Mouse (Mus musculus): Measurements from ENCODE around the gene Efhd1. TPM values are rescaled to one million over a fixed set of nuclear protein-coding genes. Genes with fewer than 3 reads are reported as not detected.

The Efhd1 gene
- polyA plus RNA-seq, 1 experiment, result 161 TPM

GRCm38 (mm10) chr1:87270204-87270603 is 6.0 kb downstream of the Efhd1 start:
- Histone ChIP-seq H3K27ac (ENCODE audit: insufficient read depth, low read depth, low read length) (peak overlapping the region; percentile 60; the same call in 1 of the 2 replicates), H3K27me3 (replicated peaks; ENCODE audit: control insufficient read depth, insufficient read depth, low read length) (no peaks in the 10 kb centered on the region), H3K4me3 (ENCODE audit: insufficient read depth, low read depth, low read length) (no peak overlapping the region), H3K36me3 (ENCODE audit: control insufficient read depth, insufficient read depth, low read length) (no peaks in the 10 kb centered on the region), H3K4me1 (ENCODE audit: control insufficient read depth, insufficient read depth, low read length) (peaks cover 16% of the 10 kb centered on the region; the same call in 1 of the 2 replicates)
- peak; percentile 25 for DNase-seq
- no peak for TF ChIP-seq CTCF (conservative IDR thresholded peaks at IDR 0.05; ENCODE audit: insufficient read depth, insufficient read length, low read depth, low read length)
- no peak for TF ChIP-seq POLR2A (IDR thresholded peaks at IDR 0.05; ENCODE audit: low read depth, low read length)
- 54% methylated on average over 3 of the region's 3 CpGs for WGBS

- 31% methylated on average over 20 of the region's 20 CpGs for WGBS
- TF ChIP-seq CTCF (conservative IDR thresholded peaks at IDR 0.05; ENCODE audit: insufficient read depth, insufficient read length, low read depth, low read length) (no peak), POLR2A (IDR thresholded peaks at IDR 0.05; ENCODE audit: low read depth, low read length) (no peak)
- Histone ChIP-seq H3K4me1 (ENCODE audit: control insufficient read depth, insufficient read depth, low read length) (peaks cover 11% of the 10 kb centered on the region; the same call in 1 of the 2 replicates), H3K27ac (ENCODE audit: insufficient read depth, low read depth, low read length) (peak overlapping the region; percentile 72), H3K4me3 (ENCODE audit: insufficient read depth, low read depth, low read length) (no peak overlapping the region), H3K36me3 (ENCODE audit: control insufficient read depth, insufficient read depth, low read length) (no peaks in the 10 kb centered on the region), H3K27me3 (replicated peaks; ENCODE audit: control insufficient read depth, insufficient read depth, low read length) (no peaks in the 10 kb centered on the region)
- DNase-seq, result peak; percentile 44
Measured at GRCm38 (mm10) chr1:87270641-87271467, 6.7 kb downstream of the Efhd1 start.

- 89% methylated on average over 1 of the region's 1 CpGs for WGBS
- Histone ChIP-seq H3K27ac (ENCODE audit: insufficient read depth, low read depth, low read length) (peak overlapping the region; percentile 44), H3K4me1 (ENCODE audit: control insufficient read depth, insufficient read depth, low read length) (peaks cover 11% of the 10 kb centered on the region; the same call in 1 of the 2 replicates), H3K36me3 (ENCODE audit: control insufficient read depth, insufficient read depth, low read length) (no peaks in the 10 kb centered on the region), H3K27me3 (replicated peaks; ENCODE audit: control insufficient read depth, insufficient read depth, low read length) (no peaks in the 10 kb centered on the region), H3K4me3 (ENCODE audit: insufficient read depth, low read depth, low read length) (no peak overlapping the region)
- no peak for DNase-seq
- TF ChIP-seq CTCF (conservative IDR thresholded peaks at IDR 0.05; ENCODE audit: insufficient read depth, insufficient read length, low read depth, low read length) (no peak), POLR2A (IDR thresholded peaks at IDR 0.05; ENCODE audit: low read depth, low read length) (no peak)
Measured at GRCm38 (mm10) chr1:87271596-87271995, 7.4 kb downstream of the Efhd1 start.

GRCm38 (mm10) chr1:87272462-87272861 is 8.3 kb downstream of the Efhd1 start:
- TF ChIP-seq CTCF (conservative IDR thresholded peaks at IDR 0.05; ENCODE audit: insufficient read depth, insufficient read length, low read depth, low read length), result no peak
- TF ChIP-seq POLR2A (IDR thresholded peaks at IDR 0.05; ENCODE audit: low read depth, low read length), result no peak
- no peaks in the 10 kb centered on the region for H3K27me3 ChIP-seq (replicated peaks; ENCODE audit: control insufficient read depth, insufficient read depth, low read length)
- H3K36me3 ChIP-seq (ENCODE audit: control insufficient read depth, insufficient read depth, low read length), result no peaks in the 10 kb centered on the region
- H3K4me1 ChIP-seq (ENCODE audit: control insufficient read depth, insufficient read depth, low read length), result peaks cover 11% of the 10 kb centered on the region; the same call in 1 of the 2 replicates
- no peak overlapping the region for H3K4me3 ChIP-seq (ENCODE audit: insufficient read depth, low read depth, low read length)
- peak overlapping the region; percentile 47 for H3K27ac ChIP-seq (ENCODE audit: insufficient read depth, low read depth, low read length)
- no peak for DNase-seq
- WGBS, result 77% methylated on average over 3 of the region's 3 CpGs

GRCm38 (mm10) chr1:87273514-87273942 is 9.4 kb downstream of the Efhd1 start:
- peak; percentile 56 for DNase-seq
- no peaks in the 10 kb centered on the region for H3K27me3 ChIP-seq (replicated peaks; ENCODE audit: control insufficient read depth, insufficient read depth, low read length)
- no peaks in the 10 kb centered on the region for H3K36me3 ChIP-seq (ENCODE audit: control insufficient read depth, insufficient read depth, low read length)
- peaks cover 11% of the 10 kb centered on the region; the same call in 1 of the 2 replicates for H3K4me1 ChIP-seq (ENCODE audit: control insufficient read depth, insufficient read depth, low read length)
- TF ChIP-seq POLR2A (IDR thresholded peaks at IDR 0.05; ENCODE audit: low read depth, low read length), result no peak
- TF ChIP-seq CTCF (conservative IDR thresholded peaks at IDR 0.05; ENCODE audit: insufficient read depth, insufficient read length, low read depth, low read length), result no peak
- 51% methylated on average over 3 of the region's 3 CpGs for WGBS
- H3K27ac ChIP-seq (ENCODE audit: insufficient read depth, low read depth, low read length), result peak overlapping the region; percentile 34
- no peak overlapping the region for H3K4me3 ChIP-seq (ENCODE audit: insufficient read depth, low read depth, low read length)

- no peak for DNase-seq
- Histone ChIP-seq H3K36me3 (ENCODE audit: control insufficient read depth, insufficient read depth, low read length) (no peaks in the 10 kb centered on the region), H3K27me3 (replicated peaks; ENCODE audit: control insufficient read depth, insufficient read depth, low read length) (no peaks in the 10 kb centered on the region), H3K27ac (ENCODE audit: insufficient read depth, low read depth, low read length) (peak overlapping the region; percentile 34), H3K4me1 (ENCODE audit: control insufficient read depth, insufficient read depth, low read length) (peaks cover 11% of the 10 kb centered on the region; the same call in 1 of the 2 replicates), H3K4me3 (ENCODE audit: insufficient read depth, low read depth, low read length) (no peak overlapping the region)
- no peak for TF ChIP-seq POLR2A (IDR thresholded peaks at IDR 0.05; ENCODE audit: low read depth, low read length)
- WGBS, result 50% methylated on average over 4 of the region's 4 CpGs
Measured at GRCm38 (mm10) chr1:87274134-87274533, 10.0 kb downstream of the Efhd1 start.

GRCm38 (mm10) chr1:87275151-87275550 is 11.0 kb downstream of the Efhd1 start:
- WGBS, result 44% methylated on average over 12 of the region's 12 CpGs

More at GRCm38 (mm10) chr1:87275151-87275550, 11.0 kb downstream of the Efhd1 start:
- DNase-seq, result peak; percentile 85
- H3K4me3 ChIP-seq (ENCODE audit: insufficient read depth, low read depth, low read length), result no peak overlapping the region
- peak overlapping the region; percentile 17; the same call in 1 of the 2 replicates for H3K27ac ChIP-seq (ENCODE audit: insufficient read depth, low read depth, low read length)
- peaks cover 11% of the 10 kb centered on the region; the same call in 1 of the 2 replicates for H3K4me1 ChIP-seq (ENCODE audit: control insufficient read depth, insufficient read depth, low read length)
- H3K27me3 ChIP-seq (replicated peaks; ENCODE audit: control insufficient read depth, insufficient read depth, low read length), result no peaks in the 10 kb centered on the region
- no peaks in the 10 kb centered on the region for H3K36me3 ChIP-seq (ENCODE audit: control insufficient read depth, insufficient read depth, low read length)
- TF ChIP-seq CTCF (conservative IDR thresholded peaks at IDR 0.05; ENCODE audit: insufficient read depth, insufficient read length, low read depth, low read length) (no peak), POLR2A (IDR thresholded peaks at IDR 0.05; ENCODE audit: low read depth, low read length) (no peak)

Measured in kidney, adult 2 months (tissue).